Mouse (Mus musculus) kidney, adult 2 months (tissue): Measurements from ENCODE around the gene Fam186a.

Experiments used
- CTCF ChIP-seq: fragments of 200-500 bp; conservative IDR thresholded peaks from 2 replicates; pipeline ENCODE4 v1.5.1; 2011; ENCODE audit warnings: low read depth, mild to moderate bottlenecking, control low read depth, low read length, moderate library complexity, mixed read lengths; ENCODE audit not compliant: insufficient read depth, insufficient read length
- POLR2A ChIP-seq: fragments of 200-500 bp; IDR thresholded peaks from one replicate; pipeline ENCODE4 v1.6.1; 2011; ENCODE audit warnings: low read depth, low read length, control low read depth

- TF ChIP-seq POLR2A (no peak), CTCF (no peak)
Measured at GRCm38 (mm10) chr15:100004677-100005273, 37.9 kb upstream of the Fam186a start.
